Mouse (Mus musculus): ENCODE measurements at regions not wholly inside any gene's neighbourhood (a gene's known extent, or its start where the extent isn't known, plus 50 kb on each side); places are given as distances from the start of the nearest gene placed in this dataset.

DNA sequence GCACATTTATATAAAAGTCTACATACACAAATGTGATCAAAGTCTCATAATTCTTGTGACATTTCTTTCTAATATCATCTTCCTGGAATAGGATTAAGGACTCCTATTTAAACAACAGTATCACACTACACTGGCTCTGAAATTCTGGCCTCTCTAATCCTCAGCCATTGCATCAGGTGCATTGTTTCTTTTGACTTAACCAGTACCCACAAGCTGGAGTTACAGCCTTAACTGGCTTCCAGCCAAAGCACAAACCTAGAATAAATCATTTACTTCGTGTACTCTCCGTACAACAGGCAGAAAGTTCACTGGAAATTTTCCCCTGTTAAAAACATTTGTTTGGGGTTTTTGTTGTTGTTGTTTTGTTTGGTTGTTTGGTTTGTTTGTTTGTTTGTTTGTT, 773.9 kb upstream of the Pcdh7 start:
- in situ Hi-C loops (cut with MboI, MseI) = no loop called here

DNA sequence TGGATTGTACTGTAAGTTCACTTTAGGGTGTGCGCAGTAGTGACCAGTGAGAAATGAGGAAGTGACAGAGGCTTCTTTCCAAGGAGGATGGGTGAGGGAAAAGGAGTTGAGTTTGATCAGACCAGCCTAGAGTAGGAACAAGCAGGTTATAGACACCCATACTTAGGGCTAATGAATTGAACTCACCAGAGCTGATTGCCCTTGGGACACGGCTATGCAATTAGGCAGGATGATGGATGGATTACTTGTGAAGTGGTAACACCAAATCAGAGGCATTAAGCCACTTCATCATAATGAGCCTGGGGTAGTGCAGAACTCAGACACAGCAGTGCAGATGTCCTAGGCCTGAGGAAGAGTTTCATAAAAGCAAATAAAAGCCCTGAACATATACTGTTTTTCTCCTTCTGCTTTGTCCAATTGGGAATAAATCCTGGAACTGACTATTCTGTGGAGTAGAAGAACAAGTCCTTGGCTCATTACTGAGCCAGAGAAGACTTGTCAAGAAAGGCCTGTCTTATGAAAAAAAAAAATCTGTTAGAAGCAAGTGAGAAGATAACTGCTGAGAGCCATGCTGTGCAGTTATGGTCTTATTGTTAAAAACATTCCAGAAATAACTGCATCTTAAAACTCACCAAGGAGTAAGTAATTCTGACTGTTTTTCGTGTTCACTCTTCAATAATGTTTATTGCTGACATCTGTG, 764.8 kb upstream of the Pcdh7 start:
- in situ Hi-C loops (cut with MboI, MseI) = loop anchor here in 1 of 2 experiments (10.0 kb wide), 1 partner anchor 732 kb away; no protein-coding TSS in a partner anchor

Measured in T-helper 17 cell (primary cell).